Mouse (Mus musculus) intestine, embryonic 16.5 days (tissue): ENCODE measurements around the gene Pxn. TPM values are rescaled to one million over a fixed set of nuclear protein-coding genes. Genes with fewer than 3 reads are reported as not detected.

Experiments
- ATAC-seq: fragments of 200-750 bp; cut with Nextera tagmentation; 2 replicates; pipeline ENCODE4 v1.8.0; 2017; ENCODE audit warnings: moderate TSS enrichment, moderate library complexity
- H3K27ac ChIP-seq: fragments of 300-500 bp; sonication (generic); 2 replicates; pipeline ENCODE4 v1.5.1; 2014; ENCODE audit warnings: mild to moderate bottlenecking, low read length
- H3K27me3 ChIP-seq: fragments of 300-500 bp; sonication (generic); replicated peaks from 2 replicates; pipeline ENCODE4 v1.6.1; 2014; ENCODE audit warnings: low read length, control low read depth, mixed read lengths; ENCODE audit not compliant: control insufficient read depth, insufficient read depth
- H3K36me3 ChIP-seq: fragments of 300-500 bp; sonication (generic); 2 replicates; pipeline ENCODE4 v1.6.1; 2014; ENCODE audit warnings: low read length, control low read depth; ENCODE audit not compliant: control insufficient read depth, insufficient read depth
- H3K4me1 ChIP-seq: fragments of 300-500 bp; sonication (generic); 2 replicates; pipeline ENCODE4 v1.6.1; 2014; ENCODE audit warnings: low read length, control low read depth, mixed read lengths; ENCODE audit not compliant: control insufficient read depth, insufficient read depth
- H3K4me2 ChIP-seq: fragments of 300-500 bp; sonication (generic); 2 replicates; pipeline ENCODE4 v1.6.1; 2014; ENCODE audit warnings: low read depth, low read length, control low read depth
- H3K4me3 ChIP-seq: fragments of 300-500 bp; sonication (generic); 2 replicates; pipeline ENCODE4 v1.5.1; 2014; ENCODE audit warnings: mild to moderate bottlenecking, low read length
- H3K9ac ChIP-seq: fragments of 300-500 bp; sonication (generic); 2 replicates; pipeline ENCODE4 v1.6.1; 2014; ENCODE audit warnings: low read depth, low read length
- H3K9me3 ChIP-seq: fragments of 300-500 bp; sonication (generic); 2 replicates; pipeline ENCODE4 v1.6.1; 2016; ENCODE audit warnings: low read length, control low read depth; ENCODE audit not compliant: control insufficient read depth
- WGBS: fragments of 180-500 bp; shearing (Covaris S2); extraction: QIAGEN DNeasy Blood & Tissue Kit; methylation state at CpG from one replicate; pipeline ENCODE4 v1.1.7; 2014; 5-methylcytosine and 5-hydroxymethylcytosine counted together
- polyA plus RNA-seq: library from polyadenylated mRNA; unstranded; fragments of >200 nt; fragmentation: Nextera tagmentation; extraction: Ambion mirVana; gene quantifications from 2 replicates; pipeline ENCODE4 v1.2.1, GENCODE M21; 2015

Pxn gene
- polyA plus RNA-seq, 1 experiment from 2014 or later, result 71.9 TPM

GRCm38 (mm10) chr5:115475337-115476106 lies 31.0 kb upstream of the Pxn start:
- peak overlapping the region; percentile 49 for H3K4me2 ChIP-seq

GRCm38 (mm10) chr5:115476107-115476727 lies 30.3 kb upstream of the Pxn start:
- Histone ChIP-seq H3K4me3 (peak overlapping the region; percentile 34), H3K27me3 (no peaks in the 10 kb centered on the region), H3K4me2 (peak overlapping the region; percentile 49), H3K9me3 (no peaks in the 10 kb centered on the region), H3K4me1 (peaks cover 4% of the 10 kb centered on the region; the same call in 1 of the 2 replicates), H3K36me3 (no peaks in the 10 kb centered on the region), H3K27ac (no peak overlapping the region), H3K9ac (peak overlapping the region; percentile 57)
- peak; percentile 55 for ATAC-seq
- 38% methylated on average over 12 of the region's 12 CpGs for WGBS

More at GRCm38 (mm10) chr5:115475337-115476106, 31.0 kb upstream of the Pxn start:
- no peaks in the 10 kb centered on the region for H3K36me3 ChIP-seq
- peak overlapping the region; percentile 57 for H3K9ac ChIP-seq
- H3K4me1 ChIP-seq, result peaks cover 4% of the 10 kb centered on the region; the same call in 1 of the 2 replicates
- peak overlapping the region; percentile 34 for H3K4me3 ChIP-seq
- WGBS, result 18% methylated on average over 22 of the region's 22 CpGs
- no peaks in the 10 kb centered on the region for H3K9me3 ChIP-seq
- no peak overlapping the region for H3K27ac ChIP-seq
- no peaks in the 10 kb centered on the region for H3K27me3 ChIP-seq
- ATAC-seq, result peak; percentile 78

- ATAC-seq, result no peak
- 60% methylated on average over 15 of the region's 15 CpGs for WGBS
- no peak overlapping the region for H3K4me2 ChIP-seq
- peaks cover 8% of the 10 kb centered on the region for H3K4me1 ChIP-seq
- H3K9me3 ChIP-seq, result no peaks in the 10 kb centered on the region
- no peak overlapping the region for H3K27ac ChIP-seq
- no peak overlapping the region for H3K4me3 ChIP-seq
- no peak overlapping the region for H3K9ac ChIP-seq
- no peaks in the 10 kb centered on the region for H3K36me3 ChIP-seq
- no peaks in the 10 kb centered on the region for H3K27me3 ChIP-seq
These were observed 26.9 kb upstream of the Pxn start for GRCm38 (mm10) chr5:115479561-115479960.

DNA sequence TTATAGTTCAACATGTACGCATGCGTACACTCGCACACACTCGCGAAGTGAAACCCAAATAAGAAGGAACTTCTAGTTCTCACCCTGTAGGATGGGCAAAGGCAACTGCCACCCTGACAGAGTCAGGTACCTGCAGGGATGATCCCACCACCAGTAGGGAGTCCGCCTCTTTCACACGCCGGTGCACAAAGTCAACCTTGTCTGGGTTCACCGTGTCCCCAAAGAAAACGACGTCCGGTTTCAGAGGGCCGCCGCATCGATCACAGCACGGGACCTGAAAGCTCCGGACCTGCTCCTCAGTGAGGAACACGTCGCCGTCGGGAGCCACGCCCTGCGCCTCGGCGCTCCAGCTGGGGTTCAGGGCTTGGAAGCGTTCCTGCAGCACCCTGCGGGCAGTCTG lies 26.4 kb upstream of the Pxn start:
- Histone ChIP-seq H3K9ac (no peak overlapping the region; the same call in 1 of the 2 replicates), H3K4me1 (peaks cover 8% of the 10 kb centered on the region), H3K4me3 (peak overlapping the region; percentile 7; the same call in 1 of the 2 replicates), H3K27me3 (no peaks in the 10 kb centered on the region), H3K36me3 (no peaks in the 10 kb centered on the region), H3K27ac (no peak overlapping the region), H3K9me3 (no peaks in the 10 kb centered on the region), H3K4me2 (peak overlapping the region; percentile 21)
- ATAC-seq, result no peak
- WGBS, result 31% methylated on average over 27 of the region's 27 CpGs

DNA sequence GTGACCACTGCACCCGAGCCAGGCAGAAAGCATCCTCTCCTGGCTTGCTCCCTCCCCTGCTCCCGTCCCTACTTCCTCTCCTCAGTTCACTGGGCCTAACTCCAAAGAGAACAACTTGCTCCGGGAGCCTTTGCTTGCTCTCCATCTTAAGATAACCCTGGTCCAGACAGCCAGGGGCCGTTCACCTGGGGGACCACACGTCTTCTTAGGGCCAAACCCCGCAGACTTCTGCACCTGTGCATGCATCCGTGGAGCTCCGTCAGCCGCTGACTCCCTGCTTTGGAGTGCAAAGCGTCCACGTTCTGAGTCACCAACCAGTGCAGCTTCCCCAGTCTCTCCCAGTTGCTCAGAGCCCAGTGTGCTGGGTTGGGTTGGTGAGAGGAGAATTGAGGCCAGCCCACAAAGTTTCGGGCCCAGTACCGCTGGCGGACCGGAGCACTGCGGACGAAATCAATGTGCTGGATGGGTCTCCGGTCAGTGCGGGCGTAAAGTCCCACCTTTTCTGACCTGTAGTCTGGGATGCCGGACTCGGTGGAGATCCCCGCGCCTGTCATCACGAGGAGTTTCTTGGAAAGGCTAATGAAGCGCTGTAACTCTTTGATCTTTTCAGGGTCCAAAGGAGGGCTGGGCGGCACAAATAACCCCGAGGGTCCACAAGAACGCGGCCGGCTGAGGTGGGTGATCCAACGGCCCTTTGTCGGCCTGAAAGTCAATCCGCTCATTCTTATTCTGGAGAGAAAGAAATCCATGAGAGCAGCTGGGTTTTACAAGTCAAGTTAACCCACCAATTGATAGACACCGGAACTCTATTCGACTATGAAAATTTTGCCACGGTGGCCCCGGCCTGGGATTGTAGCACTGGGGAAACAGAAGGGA lies 23.8 kb upstream of the Pxn start:
- WGBS, result 53% methylated on average over 38 of the region's 38 CpGs
- Histone ChIP-seq H3K4me3 (no peak overlapping the region), H3K4me1 (peaks cover 4% of the 10 kb centered on the region), H3K9me3 (no peaks in the 10 kb centered on the region), H3K27me3 (no peaks in the 10 kb centered on the region), H3K27ac (no peak overlapping the region), H3K36me3 (no peaks in the 10 kb centered on the region), H3K4me2 (no peak overlapping the region), H3K9ac (peak overlapping the region; percentile 23; the same call in 1 of the 2 replicates)
- no peak for ATAC-seq

DNA sequence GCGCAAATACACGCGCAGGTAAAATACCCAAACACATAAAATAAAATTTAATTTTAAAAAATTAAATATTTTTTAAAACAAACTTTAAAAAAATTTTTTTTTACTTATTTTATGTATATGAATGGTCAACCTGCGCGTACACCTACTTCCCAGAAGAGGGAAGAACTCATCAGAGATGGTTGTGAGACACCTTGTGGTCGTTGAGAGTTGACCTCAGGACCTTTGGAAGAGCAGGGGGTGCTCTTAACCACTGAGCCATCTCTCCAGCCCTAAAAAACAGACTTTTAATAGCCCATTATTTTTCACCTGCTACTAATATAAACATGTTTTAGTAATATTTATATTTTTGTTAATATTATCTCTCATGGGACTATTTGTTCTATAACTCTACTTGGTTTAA lies 23.1 kb upstream of the Pxn start:
- Histone ChIP-seq H3K4me1 (peaks cover 4% of the 10 kb centered on the region), H3K9me3 (no peaks in the 10 kb centered on the region), H3K36me3 (no peaks in the 10 kb centered on the region), H3K27ac (no peak overlapping the region), H3K27me3 (no peaks in the 10 kb centered on the region), H3K4me2 (no peak overlapping the region), H3K4me3 (no peak overlapping the region), H3K9ac (no peak overlapping the region)
- no peak for ATAC-seq
- WGBS, result 51% methylated on average over 6 of the region's 6 CpGs

GRCm38 (mm10) chr5:115483947-115484920 lies 22.2 kb upstream of the Pxn start, which contains the start of gene Sirt4:
Gene Sirt4, minus strand, starts transcription at chr5:115484725.
- Histone ChIP-seq H3K27ac (peak within 1 kb of the TSS; percentile 69), H3K9me3 (no peaks in the 10 kb centered on the region), H3K4me1 (peaks cover 4% of the 10 kb centered on the region), H3K4me2 (peak within 1 kb of the TSS; percentile 61), H3K9ac (peak within 1 kb of the TSS; percentile 76), H3K27me3 (no peaks in the 10 kb centered on the region), H3K36me3 (no peaks in the 10 kb centered on the region), H3K4me3 (peak within 1 kb of the TSS; percentile 59)
- ATAC-seq, result peak; percentile 87
- 5% methylated on average over 30 of the region's 30 CpGs for WGBS

GRCm38 (mm10) chr5:115484996-115485395 lies 21.5 kb upstream of the Pxn start:
- H3K36me3 ChIP-seq, result no peaks in the 10 kb centered on the region
- 61% methylated on average over 5 of the region's 5 CpGs for WGBS
- no peak overlapping the region; the same call in 1 of the 2 replicates for H3K27ac ChIP-seq
- no peak for ATAC-seq
- H3K4me3 ChIP-seq, result peak overlapping the region; percentile 59; the same call in 1 of the 2 replicates
- peak overlapping the region; percentile 76; the same call in 1 of the 2 replicates for H3K9ac ChIP-seq
- no peaks in the 10 kb centered on the region for H3K9me3 ChIP-seq
- H3K27me3 ChIP-seq, result no peaks in the 10 kb centered on the region
- peak overlapping the region; percentile 61 for H3K4me2 ChIP-seq
- H3K4me1 ChIP-seq, result peaks cover 4% of the 10 kb centered on the region
